Mouse (Mus musculus) megakaryocyte, embryonic 14.5 days (primary cell): ENCODE results near the gene Dstyk. TPM values are rescaled to one million over a fixed set of nuclear protein-coding genes. Genes with fewer than 3 reads are reported as not detected.

Experiments
- H3K27me3 ChIP-seq: replicated peaks from 2 replicates; pipeline ENCODE3; 2012; ENCODE audit warnings: inconsistent platforms
- H3K36me3 ChIP-seq: replicated peaks from 2 replicates; pipeline ENCODE3; 2012; ENCODE audit warnings: low read length, inconsistent platforms, mixed read lengths
- H3K4me1 ChIP-seq: 2 replicates; pipeline ENCODE4 v1.6.1; 2012; ENCODE audit warnings: inconsistent platforms
- H3K4me3 ChIP-seq: replicated peaks from 2 replicates; pipeline ENCODE3; 2012; ENCODE audit warnings: moderate library complexity, mild to moderate bottlenecking, inconsistent platforms
- H3K9me3 ChIP-seq: 2 replicates; pipeline ENCODE4 v1.6.1; 2012; ENCODE audit warnings: inconsistent platforms
- FLI1 ChIP-seq: IDR thresholded peaks from 2 replicates; pipeline ENCODE4 v1.6.1; 2012; ENCODE audit warnings: low read length, inconsistent platforms, mixed read lengths
- GATA1 ChIP-seq: IDR thresholded peaks from 3 replicates; pipeline ENCODE4 v1.6.1; 2012; ENCODE audit warnings: mixed read lengths, low read length, inconsistent platforms, borderline replicate concordance
- polyA plus RNA-seq: library from polyadenylated mRNA; stranded (reverse); fragments of >175 nt; gene quantifications from 2 replicates; pipeline ENCODE4 v1.2.3, GENCODE M21; 2012; ENCODE audit warnings: low replicate concordance; ENCODE audit not compliant: insufficient read depth

Dstyk gene
- polyA plus RNA-seq, 1 experiment, result 0.19 TPM

- TF ChIP-seq FLI1 (no peak), GATA1 (no peak)
- Histone ChIP-seq H3K27me3 (no peaks in the 10 kb centered on the region), H3K4me1 (peaks cover 33% of the 10 kb centered on the region), H3K4me3 (no peak overlapping the region), H3K9me3 (no peaks in the 10 kb centered on the region), H3K36me3 (peaks cover 6% of the 10 kb centered on the region)
Measured at GRCm38 (mm10) chr1:132471499-132471898, 54.1 kb downstream of the Dstyk start.

- Histone ChIP-seq H3K4me3 (no peak overlapping the region), H3K36me3 (no peaks in the 10 kb centered on the region), H3K4me1 (peaks cover 26% of the 10 kb centered on the region), H3K9me3 (no peaks in the 10 kb centered on the region), H3K27me3 (no peaks in the 10 kb centered on the region)
- no peak for TF ChIP-seq GATA1
- TF ChIP-seq FLI1, result no peak
Measured at GRCm38 (mm10) chr1:132472537-132472936, 55.2 kb downstream of the Dstyk start.

- H3K36me3 ChIP-seq, result no peaks in the 10 kb centered on the region
- H3K4me1 ChIP-seq, result peaks cover 31% of the 10 kb centered on the region
- H3K27me3 ChIP-seq, result no peaks in the 10 kb centered on the region
- H3K4me3 ChIP-seq, result no peak overlapping the region
- H3K9me3 ChIP-seq, result no peaks in the 10 kb centered on the region
- TF ChIP-seq FLI1 (no peak), GATA1 (no peak)
Measured at GRCm38 (mm10) chr1:132474496-132474895, 57.1 kb downstream of the Dstyk start.

GRCm38 (mm10) chr1:132476575-132476927, 59.2 kb downstream of the Dstyk start:
- H3K4me1 ChIP-seq, result peaks cover 46% of the 10 kb centered on the region
- H3K27me3 ChIP-seq, result no peaks in the 10 kb centered on the region
- peak overlapping the region; percentile 99 for H3K4me3 ChIP-seq
- TF ChIP-seq GATA1, result no peak
- no peak for TF ChIP-seq FLI1
- peaks cover 2% of the 10 kb centered on the region for H3K36me3 ChIP-seq
- H3K9me3 ChIP-seq, result no peaks in the 10 kb centered on the region

GRCm38 (mm10) chr1:132476928-132477691, 59.8 kb downstream of the Dstyk start, which contains the start of gene Rbbp5:
Rbbp5 (plus strand) TSS chr1:132477365.
- Histone ChIP-seq H3K36me3 (peaks cover 2% of the 10 kb centered on the region), H3K27me3 (no peaks in the 10 kb centered on the region), H3K4me3 (peak within 1 kb of the TSS; percentile 99), H3K4me1 (peaks cover 47% of the 10 kb centered on the region), H3K9me3 (no peaks in the 10 kb centered on the region)
- TF ChIP-seq FLI1, result no peak
- TF ChIP-seq GATA1, result no peak

GRCm38 (mm10) chr1:132479438-132479837, 62.1 kb downstream of the Dstyk start:
- TF ChIP-seq GATA1, result no peak
- peaks cover 61% of the 10 kb centered on the region for H3K4me1 ChIP-seq
- H3K36me3 ChIP-seq, result peaks cover 14% of the 10 kb centered on the region
- H3K27me3 ChIP-seq, result no peaks in the 10 kb centered on the region
- H3K9me3 ChIP-seq, result no peaks in the 10 kb centered on the region
- H3K4me3 ChIP-seq, result no peak overlapping the region

- Histone ChIP-seq H3K9me3 (no peaks in the 10 kb centered on the region), H3K36me3 (peaks cover 35% of the 10 kb centered on the region), H3K27me3 (no peaks in the 10 kb centered on the region), H3K4me3 (no peak overlapping the region), H3K4me1 (peaks cover 47% of the 10 kb centered on the region)
- TF ChIP-seq FLI1 (no peak), GATA1 (no peak)
Measured at GRCm38 (mm10) chr1:132481619-132482018, 64.3 kb downstream of the Dstyk start.

- Histone ChIP-seq H3K4me1 (peaks cover 42% of the 10 kb centered on the region), H3K9me3 (no peaks in the 10 kb centered on the region), H3K36me3 (peaks cover 51% of the 10 kb centered on the region), H3K27me3 (no peaks in the 10 kb centered on the region), H3K4me3 (no peak overlapping the region)
- TF ChIP-seq FLI1, result no peak
- no peak for TF ChIP-seq GATA1
Measured at GRCm38 (mm10) chr1:132483234-132483633, 65.9 kb downstream of the Dstyk start.

- H3K4me3 ChIP-seq, result no peak overlapping the region
- H3K4me1 ChIP-seq, result peaks cover 37% of the 10 kb centered on the region
- TF ChIP-seq FLI1 (no peak), GATA1 (no peak)
- H3K9me3 ChIP-seq, result no peaks in the 10 kb centered on the region
- H3K27me3 ChIP-seq, result no peaks in the 10 kb centered on the region
- H3K36me3 ChIP-seq, result peaks cover 56% of the 10 kb centered on the region
Measured at GRCm38 (mm10) chr1:132483759-132484158, 66.4 kb downstream of the Dstyk start.

GRCm38 (mm10) chr1:132500535-132500934, 83.2 kb downstream of the Dstyk start:
- no peak overlapping the region for H3K4me3 ChIP-seq
- H3K9me3 ChIP-seq, result no peaks in the 10 kb centered on the region
- H3K4me1 ChIP-seq, result peaks cover 5% of the 10 kb centered on the region; the same call in 1 of the 2 replicates
- no peak for TF ChIP-seq GATA1
- TF ChIP-seq FLI1, result no peak
- H3K27me3 ChIP-seq, result no peaks in the 10 kb centered on the region
- H3K36me3 ChIP-seq, result peaks cover 97% of the 10 kb centered on the region

- Histone ChIP-seq H3K27me3 (no peaks in the 10 kb centered on the region), H3K4me1 (no peaks in the 10 kb centered on the region), H3K4me3 (no peak overlapping the region), H3K36me3 (peaks cover 93% of the 10 kb centered on the region), H3K9me3 (no peaks in the 10 kb centered on the region)
- TF ChIP-seq GATA1 (no peak), FLI1 (no peak)
Measured at GRCm38 (mm10) chr1:132505155-132505554, 87.8 kb downstream of the Dstyk start.
